Mouse (Mus musculus): Measurements from ENCODE around the gene Ehd1.
A peak's percentile ranks its signal among the peaks of the same experiment; 100 is the strongest.

The Ehd1 gene

DNA sequence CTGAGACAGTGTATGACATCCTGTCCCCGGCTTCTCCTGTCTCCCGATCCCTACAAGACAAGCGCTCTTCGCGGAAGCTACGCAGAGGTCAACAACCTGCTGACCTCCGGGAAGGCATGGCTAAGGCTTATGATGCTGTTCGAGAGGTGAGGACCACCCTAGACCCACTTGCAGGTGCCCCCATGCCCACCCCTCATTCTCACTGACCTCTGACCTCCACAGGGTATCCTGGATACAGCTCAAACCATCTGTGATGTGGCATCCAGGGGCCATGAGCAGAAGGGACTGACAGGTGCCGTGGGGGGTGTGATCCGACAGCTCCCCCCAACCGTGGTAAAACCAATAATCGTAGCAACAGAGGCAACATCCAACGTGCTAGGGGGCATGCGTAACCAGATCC is 15.1 kb upstream of the Ehd1 start:
- no peak for DNase-seq

DNA sequence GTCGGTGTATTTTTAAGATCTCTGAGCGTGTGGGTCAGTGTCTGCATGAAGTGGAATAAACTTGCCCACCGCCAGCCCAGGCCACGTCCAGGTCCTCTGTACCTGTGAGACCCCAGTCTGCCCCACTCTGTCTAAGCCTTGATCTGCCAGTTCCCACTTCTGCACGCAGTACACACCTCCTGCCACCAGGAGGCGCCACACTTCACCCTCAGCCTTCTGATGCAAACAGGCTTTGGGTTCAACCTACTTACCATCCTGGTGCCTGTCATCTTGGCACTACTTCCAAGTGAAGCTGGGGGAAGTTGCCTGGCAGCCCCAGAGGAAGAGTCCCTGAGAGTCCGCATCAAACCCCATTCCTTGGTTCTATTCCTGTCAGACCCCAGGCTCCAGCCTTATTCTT is 14.3 kb upstream of the Ehd1 start:
- peak; percentile 77 for DNase-seq

DNA sequence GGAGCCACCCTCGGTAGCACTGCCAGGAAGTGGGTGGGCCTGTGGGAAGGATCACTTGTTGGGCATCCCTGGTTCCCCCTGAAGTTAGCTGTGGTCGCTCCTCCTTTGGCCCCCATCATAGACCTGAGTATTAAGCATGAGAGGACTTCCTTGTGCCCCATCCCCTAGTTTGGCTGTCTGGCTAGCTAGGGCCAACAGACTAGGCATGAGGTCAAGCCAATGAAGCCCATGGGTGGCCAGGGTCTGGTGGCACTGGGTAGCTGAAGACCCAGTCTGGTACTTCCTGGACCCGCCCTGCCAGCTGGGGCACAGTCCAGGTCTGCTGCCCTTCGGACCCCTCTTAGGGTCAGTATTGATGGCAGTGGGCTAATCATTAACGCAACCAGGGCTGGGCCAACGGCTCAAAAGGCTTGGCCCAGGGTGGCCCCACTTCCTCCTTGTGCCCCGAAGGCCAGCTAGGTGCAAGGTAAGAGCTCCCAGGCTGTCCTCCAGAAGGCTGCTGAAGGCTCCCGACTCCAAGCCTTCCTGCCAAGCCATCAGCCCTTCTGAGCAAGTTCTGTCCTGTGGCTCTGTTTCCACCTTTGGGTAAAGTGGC is 13.6 kb upstream of the Ehd1 start:
- no peak for DNase-seq

DNA sequence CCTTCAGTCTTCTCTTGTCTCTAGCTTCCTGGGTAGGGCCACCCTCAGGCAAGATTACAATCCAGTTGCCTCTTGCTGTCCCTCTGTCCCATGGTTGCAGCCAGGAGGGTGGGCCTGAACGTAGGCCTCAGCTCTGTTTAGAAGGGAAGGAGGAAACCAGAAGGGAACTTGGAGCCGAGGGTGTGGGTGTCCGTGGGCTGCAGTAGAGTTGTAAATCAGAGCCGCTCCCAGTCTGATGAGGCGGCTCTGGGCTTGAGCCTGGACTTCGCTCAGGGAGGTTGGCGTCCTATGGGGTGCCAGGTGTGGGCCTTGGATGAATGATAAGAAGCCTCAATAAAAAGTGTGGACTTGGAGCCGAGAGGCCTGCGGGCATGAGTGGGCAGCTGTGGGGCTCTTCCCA is 12.3 kb upstream of the Ehd1 start:
- no peak for DNase-seq

DNA sequence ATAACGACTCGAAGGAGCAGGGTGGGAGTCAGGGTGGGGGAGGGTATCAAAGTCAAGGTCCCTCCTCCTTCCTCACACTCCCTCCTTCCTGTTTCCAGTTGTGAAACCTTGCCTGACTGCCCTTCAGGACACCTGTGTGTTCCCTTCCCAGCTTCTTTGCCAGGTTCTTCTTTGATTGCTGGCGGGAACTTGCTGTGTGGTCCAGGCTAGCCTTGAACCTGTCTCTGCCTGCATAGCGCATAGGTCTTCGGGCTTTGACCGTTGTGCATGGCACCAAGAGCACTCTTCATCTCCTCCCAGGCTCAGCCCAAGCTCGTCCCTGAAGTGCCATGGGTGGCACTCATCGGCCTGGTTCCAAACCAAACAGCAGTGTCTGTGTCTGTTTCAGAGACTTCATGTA is 11.6 kb upstream of the Ehd1 start:
- no peak for DNase-seq

DNA sequence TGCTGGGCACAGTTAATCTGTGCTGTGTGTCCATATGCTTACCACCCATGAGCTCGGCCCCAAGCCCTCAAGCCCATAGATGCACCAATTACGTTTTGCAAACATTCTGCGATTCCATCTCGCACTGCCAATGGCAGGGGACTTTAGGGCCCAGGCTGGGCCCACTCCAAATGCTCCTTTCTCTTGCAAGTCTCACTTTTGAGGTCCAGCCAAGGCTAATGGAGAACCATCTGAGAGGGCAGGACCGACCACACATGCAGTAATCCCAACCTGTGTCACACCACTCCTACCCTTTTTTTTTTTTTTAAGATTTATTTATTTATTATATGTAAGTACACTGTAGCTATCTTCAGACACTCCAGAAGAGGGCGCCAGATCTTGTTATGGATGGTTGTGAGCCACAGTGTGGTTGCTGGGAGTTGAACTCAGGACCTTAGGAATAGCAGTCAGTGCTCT is 10.8 kb upstream of the Ehd1 start:
- DNase-seq, result no peak

DNA sequence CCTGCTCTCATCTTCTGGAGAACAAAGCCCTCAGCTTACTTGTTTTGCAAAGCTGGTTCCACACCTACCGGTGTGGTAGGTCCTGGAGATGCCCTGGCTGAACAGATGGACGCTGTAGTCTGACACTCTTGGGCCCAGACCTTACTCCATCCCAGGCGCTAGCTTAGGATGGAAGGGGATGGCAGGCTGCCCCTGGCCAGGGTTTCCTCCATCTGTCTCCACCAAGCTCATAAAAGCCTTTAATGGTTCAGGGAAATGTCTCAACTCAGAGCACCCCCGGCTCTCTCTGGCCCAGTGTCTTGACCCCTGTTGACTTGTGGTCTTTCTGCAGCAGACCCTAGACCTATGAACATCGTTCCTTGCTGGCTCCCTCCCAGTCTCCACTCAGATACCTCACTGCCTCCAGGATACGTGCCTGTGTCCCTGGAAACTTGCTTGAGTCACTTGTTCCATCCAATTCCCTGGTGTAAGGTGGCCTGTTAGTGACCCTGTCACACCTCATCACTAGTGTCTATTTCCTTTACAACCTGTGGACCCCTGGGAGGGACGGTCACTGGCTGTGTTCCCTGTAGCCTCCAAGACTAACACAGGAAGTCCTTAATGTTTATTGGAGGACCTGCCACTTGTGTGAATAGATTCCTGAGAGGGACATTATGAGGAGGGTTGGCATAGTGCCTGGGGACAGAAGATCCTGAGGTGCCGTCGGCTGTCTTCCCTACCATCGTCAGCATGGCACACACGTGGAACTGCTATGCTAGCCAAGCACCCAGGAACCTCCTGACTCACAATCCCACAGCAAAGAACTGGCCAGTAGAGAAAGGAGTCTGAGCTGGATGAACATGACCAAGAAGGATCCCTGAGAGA is 9.0 kb upstream of the Ehd1 start:
- DNase-seq, result no peak

DNA sequence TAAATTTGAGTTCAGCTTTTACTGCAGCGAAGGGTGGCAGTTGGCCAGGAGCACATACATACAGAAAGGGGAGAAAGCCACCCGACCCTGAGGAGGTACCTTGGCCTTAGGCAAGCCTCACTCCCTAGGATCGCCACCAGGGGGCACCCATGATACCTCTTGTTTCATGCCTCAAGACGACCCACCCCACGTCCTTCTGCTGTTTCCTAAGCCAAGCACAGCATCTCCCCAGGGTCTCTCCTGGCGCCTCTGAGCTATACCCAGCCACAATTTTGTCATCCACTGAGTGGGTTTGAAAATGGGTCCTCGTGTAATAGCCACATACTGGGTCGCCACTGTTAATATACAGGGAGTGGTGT is 8.4 kb upstream of the Ehd1 start:
- peak; percentile 89 for DNase-seq

DNA sequence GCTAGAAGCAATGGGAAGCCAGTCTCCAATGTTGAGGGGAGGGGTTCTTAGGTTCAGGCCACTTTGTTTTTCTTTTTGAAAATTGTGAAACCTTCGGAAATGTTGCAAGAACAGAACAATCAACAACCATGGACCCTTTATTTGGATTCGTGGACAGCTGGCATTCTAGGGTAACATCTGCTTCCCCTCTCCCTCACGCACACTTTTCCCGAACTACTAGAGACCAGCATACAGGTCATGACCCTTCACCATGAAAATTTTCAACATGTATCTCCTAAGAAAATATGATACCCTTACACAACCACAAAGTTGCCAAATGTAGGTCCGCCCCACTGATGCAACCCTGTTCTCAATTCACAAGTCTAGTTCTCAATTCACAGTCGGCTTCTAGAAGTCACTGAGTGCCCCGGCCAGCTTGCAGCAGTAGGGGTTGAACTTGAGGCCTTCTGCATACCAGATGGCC is 7.8 kb upstream of the Ehd1 start:
- no peak for DNase-seq

DNA sequence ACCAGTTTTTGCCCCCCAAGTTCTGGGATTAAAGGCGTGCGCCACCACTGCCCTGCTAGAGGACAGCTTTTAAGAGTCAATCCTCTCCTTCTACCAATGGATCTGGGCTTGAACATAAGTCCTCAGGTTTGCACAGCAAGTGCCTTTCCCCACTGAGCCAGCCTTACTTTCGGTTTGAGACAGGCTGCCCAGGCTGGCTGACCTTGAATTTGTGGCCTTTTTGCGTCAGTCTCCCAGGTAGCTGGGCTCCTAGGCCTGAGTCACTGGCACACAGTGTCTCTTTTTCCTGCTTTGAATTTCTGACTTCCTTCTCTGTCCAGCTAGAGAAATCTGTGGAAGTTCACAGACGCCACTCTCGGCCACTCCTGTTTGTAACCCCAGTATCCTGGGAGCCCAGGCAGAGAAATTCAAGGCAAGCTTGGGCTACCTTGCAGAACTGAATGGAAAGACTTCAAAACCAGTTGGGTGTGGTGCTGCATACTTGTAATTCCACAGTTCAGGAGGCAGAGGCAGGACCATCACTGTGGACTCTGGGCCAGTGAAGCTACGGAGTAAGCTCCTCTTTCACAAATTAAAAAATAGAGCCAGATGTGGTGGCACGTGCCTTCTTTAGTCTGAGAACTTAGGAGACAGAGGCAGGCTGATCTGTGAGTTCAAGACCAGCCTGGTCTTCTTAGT is 6.6 kb upstream of the Ehd1 start:
- no peak for DNase-seq

DNA sequence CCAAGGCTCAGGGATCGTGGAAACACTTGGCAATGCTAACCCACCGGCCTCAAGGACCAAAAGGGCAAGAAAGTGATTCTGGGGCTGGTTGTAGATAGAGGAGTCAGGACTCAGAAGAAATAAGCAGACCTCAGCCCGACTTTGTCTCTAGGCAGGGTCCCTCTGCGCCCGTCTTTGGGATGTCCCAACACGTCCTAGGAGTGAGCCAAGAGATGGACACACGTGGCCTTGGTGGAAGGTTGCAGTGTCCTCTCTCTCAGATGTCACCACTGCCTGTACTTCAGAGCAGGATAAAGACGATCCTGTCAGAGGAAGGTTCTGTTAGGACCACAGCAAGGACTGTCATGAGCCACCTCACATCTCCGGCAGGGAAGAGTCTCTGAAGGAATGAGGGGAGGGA is 5.9 kb upstream of the Ehd1 start:
- DNase-seq, result no peak

DNA sequence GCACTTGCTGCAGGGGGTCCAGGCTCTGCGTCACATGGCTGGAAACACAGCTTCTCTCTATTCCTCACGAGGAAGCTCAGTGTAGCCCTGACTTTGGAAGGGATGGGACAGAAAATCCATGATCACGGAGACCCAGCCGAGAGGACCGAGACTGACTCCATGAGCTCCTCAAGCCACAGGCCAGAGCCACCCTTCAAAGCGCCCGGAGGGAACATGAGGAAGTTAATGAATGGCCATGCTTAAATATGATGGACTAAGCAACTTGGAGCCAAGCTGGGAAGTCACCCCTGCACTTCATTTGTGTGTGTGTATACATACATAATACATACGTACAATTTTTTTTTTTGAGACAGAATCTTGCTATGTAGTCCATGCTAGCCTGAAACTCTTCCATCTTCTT is 5.3 kb upstream of the Ehd1 start:
- no peak for DNase-seq

DNA sequence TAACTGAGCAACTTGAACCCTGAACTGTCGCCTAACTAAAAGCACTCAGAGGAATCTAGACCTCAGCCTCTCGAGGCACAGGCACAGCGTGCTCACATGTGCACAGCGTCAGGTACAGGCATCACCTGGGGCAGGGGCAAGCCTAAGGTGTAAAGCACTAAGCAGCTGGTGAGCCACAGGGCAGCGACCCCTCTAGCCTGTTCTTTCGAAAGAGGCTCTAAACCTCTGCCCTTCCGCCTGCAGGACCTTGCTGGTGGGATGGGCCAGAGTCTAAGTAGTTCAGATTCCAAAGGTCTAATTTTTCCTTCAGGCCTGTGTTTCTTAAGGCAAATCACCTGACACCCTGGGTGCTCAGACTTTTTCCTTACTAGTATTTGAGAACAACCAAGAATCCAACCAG is 4.5 kb upstream of the Ehd1 start:
- DNase-seq, result no peak

DNA sequence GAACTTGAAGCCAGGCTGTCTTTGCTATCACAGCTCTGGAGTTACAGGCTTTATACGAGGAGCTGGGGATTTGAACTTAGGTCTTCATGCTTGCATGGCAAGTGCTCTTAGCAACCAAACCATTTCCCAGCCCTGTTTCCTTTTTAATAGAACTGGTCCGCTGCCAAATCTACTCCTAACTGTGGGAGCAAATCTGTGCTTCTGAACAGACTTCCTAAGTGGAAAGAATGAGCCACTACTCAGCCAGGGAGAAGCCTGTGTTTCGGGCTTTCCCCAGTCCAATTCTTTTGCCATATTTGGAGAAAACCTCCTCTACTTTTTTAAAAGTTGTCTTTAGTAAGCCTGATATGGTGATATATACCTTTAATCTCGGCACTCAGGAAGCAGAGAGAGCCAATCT is 3.8 kb upstream of the Ehd1 start:
- no peak for DNase-seq

DNA sequence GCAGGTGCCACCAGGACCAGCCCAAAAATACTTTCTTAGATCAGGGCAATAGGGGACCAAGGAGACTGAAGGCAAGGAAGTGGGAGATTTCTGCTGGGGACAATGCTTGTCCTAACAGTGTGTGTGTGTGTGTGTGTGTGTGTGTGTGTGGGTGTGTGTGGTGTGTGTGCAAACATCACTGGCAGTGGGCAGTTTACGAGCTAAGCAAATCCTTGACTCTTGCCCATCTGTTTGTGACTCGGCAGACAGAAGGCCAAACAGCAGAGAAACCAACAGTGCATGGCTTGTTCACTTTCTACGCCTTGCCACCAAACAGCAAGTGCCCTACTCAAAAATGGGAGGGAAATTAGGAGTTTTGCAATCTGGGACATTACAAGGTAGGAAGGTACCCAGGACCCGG is 2.9 kb upstream of the Ehd1 start:
- no peak for DNase-seq

DNA sequence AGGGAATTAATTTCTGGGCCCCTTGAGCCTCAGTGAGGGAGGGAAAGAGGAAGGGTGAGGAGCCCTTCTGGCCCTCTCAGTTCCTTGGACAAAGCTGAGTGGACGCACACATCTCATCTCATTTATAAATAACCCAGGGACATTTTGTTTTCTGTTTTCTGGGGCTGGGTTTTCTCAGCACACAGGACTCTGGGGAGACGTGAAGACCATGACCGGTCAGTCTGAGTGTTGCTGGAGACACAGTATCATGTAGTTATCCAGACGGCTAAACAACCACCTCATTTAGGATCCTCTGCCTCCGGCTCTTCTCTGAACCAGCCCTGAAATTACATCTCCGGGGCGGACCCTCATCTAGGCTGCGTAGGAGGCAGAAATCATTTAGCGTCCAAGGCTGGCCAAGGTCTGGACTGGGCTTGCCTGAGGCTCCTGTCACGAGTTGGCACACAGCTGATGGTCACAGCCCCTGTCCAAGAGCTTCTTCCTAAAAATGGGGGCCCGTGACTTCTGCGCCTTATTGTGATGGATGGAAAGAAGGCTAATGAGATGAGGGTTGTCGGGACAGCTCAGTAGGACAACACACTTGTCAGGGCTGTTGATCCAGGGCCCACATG is 2.4 kb upstream of the Ehd1 start:
- DNase-seq, result no peak

DNA sequence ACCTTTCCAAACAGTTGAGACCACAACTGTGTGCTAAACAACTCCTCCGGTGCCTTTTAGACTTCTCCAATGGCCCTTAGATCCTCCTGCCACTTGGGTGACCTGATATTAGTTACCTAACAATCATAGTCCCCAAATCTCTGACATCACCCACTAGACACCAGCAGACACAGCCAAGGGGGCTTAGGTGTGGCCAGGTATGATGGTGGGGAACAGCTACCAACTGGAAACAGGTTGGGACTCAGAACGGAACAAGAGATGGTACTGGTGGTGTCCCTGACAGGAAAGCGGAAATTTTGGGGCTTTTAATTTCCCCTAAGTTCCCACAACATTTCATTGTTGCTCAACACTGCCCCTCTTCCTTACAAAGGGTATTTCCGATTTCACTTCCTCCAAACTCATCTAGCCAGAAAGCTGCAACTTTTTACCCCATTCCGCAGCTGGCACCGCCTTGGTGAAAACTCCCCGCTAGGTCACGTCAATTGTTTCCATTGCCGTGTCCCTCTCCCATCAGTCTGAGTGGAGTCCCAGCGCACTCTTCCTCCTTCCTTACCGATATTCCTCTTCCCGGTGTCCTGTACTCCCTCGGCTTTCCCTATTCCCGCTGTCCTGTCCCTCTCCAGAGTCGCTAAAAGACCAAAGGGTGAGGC is 660 bp upstream of the Ehd1 start:
- DNase-seq, result peak; percentile 59

DNA sequence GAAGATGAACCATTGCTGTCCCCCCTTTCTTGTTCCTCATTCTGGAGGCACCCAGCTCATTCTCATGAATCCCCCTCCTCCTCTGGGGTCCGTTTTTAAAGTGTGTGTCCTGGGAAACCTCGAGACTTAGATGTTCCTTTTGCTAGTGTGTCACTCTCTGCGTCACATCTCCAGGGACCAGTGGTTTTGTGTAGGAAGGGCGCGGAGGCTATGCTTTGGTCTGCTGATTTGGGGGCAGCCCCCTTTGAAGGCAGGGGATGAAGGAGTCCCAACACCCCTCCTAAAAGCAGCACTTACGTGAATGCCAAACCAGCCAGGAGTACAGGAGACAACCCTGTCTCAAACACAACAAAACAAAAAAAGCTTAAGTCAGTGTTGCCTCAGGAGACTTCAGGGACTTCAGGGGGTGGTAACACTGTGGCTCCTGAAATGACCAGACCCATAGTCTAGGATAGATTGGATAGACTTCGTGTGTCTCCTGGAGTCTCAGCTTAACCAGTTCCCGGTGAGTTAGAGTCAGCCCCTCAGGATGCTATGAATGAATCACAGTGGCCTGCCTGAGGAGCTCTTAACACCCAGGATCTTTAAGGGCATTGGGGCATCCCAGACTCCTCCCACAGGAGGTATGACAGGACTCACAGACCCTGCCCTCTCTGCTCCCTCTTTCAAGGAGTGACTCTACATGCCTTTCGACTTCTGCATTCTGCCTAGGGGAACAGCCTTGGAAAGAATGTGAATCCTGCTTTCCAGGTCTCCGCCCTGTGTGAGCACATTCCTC is 1.3 kb downstream of the Ehd1 start:
- DNase-seq, result no peak

DNA sequence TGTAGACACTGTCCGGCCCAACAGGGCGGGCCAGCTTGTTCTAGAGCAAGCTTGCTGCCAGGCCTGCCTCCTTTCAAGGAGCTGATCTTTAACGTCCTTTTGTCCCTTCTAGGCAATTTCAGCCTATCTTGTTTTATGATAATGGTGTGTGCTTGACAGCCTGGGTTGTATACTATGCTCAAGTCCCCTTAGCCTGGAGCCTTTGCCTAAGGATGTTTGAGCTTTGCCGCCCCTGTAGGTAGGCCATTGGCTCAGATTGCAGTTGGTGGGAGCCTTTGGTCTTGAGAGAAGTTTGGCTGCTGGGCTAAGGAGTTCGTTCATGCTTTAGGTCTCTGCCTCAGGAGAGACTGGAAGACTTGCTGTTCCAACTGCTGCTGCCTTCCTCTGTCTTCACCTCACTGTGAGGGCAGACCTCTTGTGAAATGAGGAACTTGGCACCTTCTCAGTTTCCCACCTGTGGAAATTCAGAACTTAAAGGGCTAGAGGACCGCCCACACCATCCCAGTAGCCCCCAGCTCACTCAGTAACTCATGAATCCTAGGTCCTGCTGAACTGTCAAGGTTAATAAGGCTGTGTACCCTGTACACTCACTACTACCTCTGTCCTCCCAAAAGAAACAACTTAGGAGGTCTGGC is 2.0 kb downstream of the Ehd1 start:
- no peak for DNase-seq

DNA sequence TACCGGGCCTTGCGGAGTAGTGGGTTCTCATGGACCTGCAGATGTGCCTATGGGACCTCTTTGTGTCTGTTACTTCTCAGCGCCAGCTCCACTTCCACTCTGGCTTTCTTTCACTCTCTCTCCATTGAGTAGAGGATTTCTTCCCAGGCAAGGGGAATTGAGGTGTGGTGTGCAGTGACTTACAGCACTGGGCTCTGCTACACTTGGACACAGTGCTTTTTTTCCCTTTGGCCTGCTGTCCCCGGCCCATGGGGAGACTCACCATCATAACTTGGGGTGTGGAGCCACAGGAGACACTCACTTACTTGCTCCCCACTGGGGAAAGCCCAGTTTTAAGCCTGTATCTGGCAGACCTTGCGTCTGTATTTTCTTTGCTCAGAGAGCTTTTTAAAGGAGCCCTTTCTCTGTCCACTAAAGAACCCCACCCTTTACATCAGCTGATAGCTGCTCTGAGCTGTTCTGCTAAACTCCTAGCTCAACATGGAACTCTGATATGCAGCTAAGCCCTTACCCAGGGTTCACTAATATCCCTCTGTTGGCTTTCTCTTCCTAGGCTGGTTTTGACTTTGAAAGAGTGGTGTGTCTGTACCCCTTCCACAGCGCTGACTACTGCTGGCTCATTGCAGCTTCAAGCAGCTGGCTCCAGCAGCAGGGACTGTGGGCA is 3.1 kb downstream of the Ehd1 start:
- DNase-seq, result no peak

DNA sequence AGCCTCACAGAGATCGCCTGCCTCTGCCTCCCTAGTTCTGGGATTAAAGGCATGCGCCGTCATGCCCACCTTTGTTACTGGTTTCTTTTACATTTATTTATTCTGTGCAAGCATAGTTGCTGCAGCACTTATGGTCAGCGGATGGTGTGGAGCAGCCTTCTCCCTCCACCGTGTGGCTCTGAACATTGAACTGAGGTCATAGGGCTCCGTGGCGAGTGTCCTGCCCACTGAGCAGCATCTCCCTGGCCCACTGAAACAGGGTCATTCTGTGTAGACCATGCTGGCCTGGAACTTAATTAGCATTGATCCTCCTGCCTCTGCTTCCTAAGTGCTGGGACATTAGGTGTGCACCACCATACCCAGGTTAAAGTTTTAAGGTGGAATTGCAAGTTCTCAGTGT is 4.0 kb downstream of the Ehd1 start:
- no peak for DNase-seq
